Mouse (Mus musculus) ES-Bruce4 (cell line): ENCODE measurements at regions not wholly inside any gene's neighbourhood (a gene's known extent, or its start where the extent isn't known, plus 50 kb on each side); places are given as distances from the start of the nearest gene placed in this dataset.

Experiments used
- H3K27ac ChIP-seq: 2 replicates; pipeline ENCODE4 v1.5.1; 2012; ENCODE audit warnings: low read length, inconsistent platforms; ENCODE audit not compliant: insufficient read depth
- H3K27me3 ChIP-seq: 2 replicates; pipeline ENCODE4 v1.6.1; 2012; ENCODE audit warnings: mild to moderate bottlenecking, low read length, inconsistent platforms; ENCODE audit not compliant: control insufficient read depth, poor library complexity, insufficient read depth, severe bottlenecking
- H3K36me3 ChIP-seq: 2 replicates; pipeline ENCODE4 v1.6.1; 2012; ENCODE audit warnings: inconsistent platforms, mild to moderate bottlenecking, low read length, moderate library complexity; ENCODE audit not compliant: control insufficient read depth, poor library complexity, insufficient read depth, severe bottlenecking
- H3K4me1 ChIP-seq: one replicate; pipeline ENCODE4 v1.8.1; 2011; ENCODE audit warnings: low read length; ENCODE audit not compliant: control insufficient read depth, insufficient read depth
- H3K4me3 ChIP-seq: 2 replicates; pipeline ENCODE4 v1.5.1; 2011; ENCODE audit warnings: low read depth, mild to moderate bottlenecking, low read length
- H3K9ac ChIP-seq: 2 replicates; pipeline ENCODE4 v1.6.1; 2012; ENCODE audit warnings: low read depth, mild to moderate bottlenecking, inconsistent platforms; ENCODE audit not compliant: poor library complexity, severe bottlenecking
- H3K9me3 ChIP-seq: replicated peaks from 2 replicates; pipeline ENCODE4 v1.6.1; 2012; ENCODE audit warnings: mild to moderate bottlenecking, low read length, inconsistent platforms; ENCODE audit not compliant: control insufficient read depth, poor library complexity, insufficient read depth, severe bottlenecking
- CTCF ChIP-seq: IDR thresholded peaks from one replicate; pipeline ENCODE4 v1.8.1; 2011; ENCODE audit warnings: low read depth, low read length
- EP300 ChIP-seq: IDR thresholded peaks from 2 replicates; pipeline ENCODE4 v1.6.1; 2011; ENCODE audit warnings: low read depth, low read length; ENCODE audit not compliant: insufficient read depth
- POLR2A ChIP-seq: IDR thresholded peaks from one replicate; pipeline ENCODE4 v1.8.1; 2011; ENCODE audit warnings: low read length; ENCODE audit not compliant: insufficient read depth

DNA sequence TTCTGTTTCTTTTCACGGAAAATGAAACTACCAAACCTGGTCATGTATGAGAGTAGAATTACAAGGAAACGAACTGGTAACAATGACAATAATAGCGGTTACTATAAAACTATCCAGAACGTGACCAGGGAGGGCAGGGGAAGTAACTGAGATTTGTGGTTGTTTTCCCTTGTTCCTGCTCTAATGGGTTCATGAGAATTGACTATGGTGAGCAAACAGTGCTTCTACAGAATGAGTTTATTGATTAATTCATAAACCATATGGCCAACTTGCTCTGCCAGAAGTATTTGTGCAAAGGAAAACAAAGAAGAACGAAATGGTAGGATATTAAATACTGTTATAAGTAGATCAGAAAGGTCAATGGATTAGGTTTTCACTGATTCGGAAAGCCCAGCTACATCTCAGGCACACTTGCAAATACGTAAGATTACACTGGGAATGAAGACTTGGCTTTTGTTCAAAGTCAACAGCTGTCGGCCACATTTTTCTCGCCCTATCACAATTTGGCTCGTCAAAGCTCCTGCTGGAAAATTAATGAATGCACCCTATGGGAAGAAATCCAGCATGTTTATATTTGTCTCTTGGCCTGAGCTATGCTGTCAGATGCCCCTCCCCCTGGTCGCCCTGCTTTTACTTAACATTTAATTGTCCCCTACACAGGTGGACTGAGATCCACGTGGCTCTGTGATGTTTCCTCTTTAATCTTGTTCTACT is 73.6 kb upstream of the Tent5a start:
- Histone ChIP-seq H3K9me3 (no peaks in the 10 kb centered on the region), H3K4me3 (no peak overlapping the region), H3K36me3 (no peaks in the 10 kb centered on the region), H3K9ac (no peak overlapping the region), H3K27me3 (no peaks in the 10 kb centered on the region), H3K4me1 (no peaks in the 10 kb centered on the region), H3K27ac (no peak overlapping the region)
- TF ChIP-seq POLR2A: no peak
- TF ChIP-seq CTCF: no peak
- TF ChIP-seq EP300: no peak

- no peaks in the 10 kb centered on the region for H3K27me3 ChIP-seq
- TF ChIP-seq POLR2A (no peak), CTCF (no peak), EP300 (no peak)
- no peaks in the 10 kb centered on the region for H3K36me3 ChIP-seq
- H3K27ac ChIP-seq: no peak overlapping the region
- no peaks in the 10 kb centered on the region for H3K4me1 ChIP-seq
- H3K9ac ChIP-seq: no peak overlapping the region
- no peaks in the 10 kb centered on the region for H3K9me3 ChIP-seq
- no peak overlapping the region for H3K4me3 ChIP-seq
Observed at GRCm38 (mm10) chr9:85394975-85395374, 67.8 kb upstream of the Tent5a start.

- Histone ChIP-seq H3K9ac (no peak overlapping the region), H3K27me3 (no peaks in the 10 kb centered on the region), H3K36me3 (no peaks in the 10 kb centered on the region), H3K9me3 (no peaks in the 10 kb centered on the region), H3K27ac (no peak overlapping the region), H3K4me1 (no peaks in the 10 kb centered on the region), H3K4me3 (no peak overlapping the region)
- TF ChIP-seq CTCF (no peak), POLR2A (no peak), EP300 (no peak)
Observed at GRCm38 (mm10) chr9:85391283-85391682, 64.1 kb upstream of the Tent5a start.

GRCm38 (mm10) chr9:85388775-85389393 is 61.7 kb upstream of the Tent5a start:
- no peak overlapping the region for H3K4me3 ChIP-seq
- no peaks in the 10 kb centered on the region for H3K27me3 ChIP-seq
- TF ChIP-seq POLR2A (no peak), EP300 (no peak), CTCF (no peak)
- H3K9ac ChIP-seq: no peak overlapping the region
- no peaks in the 10 kb centered on the region for H3K4me1 ChIP-seq
- H3K9me3 ChIP-seq: no peaks in the 10 kb centered on the region
- H3K27ac ChIP-seq: no peak overlapping the region
- no peaks in the 10 kb centered on the region for H3K36me3 ChIP-seq

DNA sequence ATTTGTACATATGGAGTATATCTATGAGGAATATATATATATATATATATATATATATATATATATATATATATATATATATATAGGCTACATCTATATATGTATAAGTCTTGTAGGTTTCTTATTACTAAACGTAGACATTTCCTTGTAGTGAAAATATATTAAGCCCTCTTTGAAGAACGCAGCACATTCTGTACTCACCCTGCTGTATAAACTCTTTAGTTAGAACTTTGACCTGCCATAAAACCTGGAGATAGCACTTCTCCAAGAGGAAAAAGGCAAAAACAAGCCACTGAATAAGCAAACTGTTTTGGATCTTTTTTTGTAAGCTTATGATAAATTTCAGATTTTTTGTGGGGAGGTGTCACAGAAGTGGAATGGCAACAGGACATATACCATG is 55.3 kb upstream of the Tent5a start:
- TF ChIP-seq EP300: no peak
- TF ChIP-seq POLR2A: no peak
- TF ChIP-seq CTCF: no peak
- Histone ChIP-seq H3K9ac (no peak overlapping the region), H3K27ac (no peak overlapping the region), H3K9me3 (no peaks in the 10 kb centered on the region), H3K27me3 (no peaks in the 10 kb centered on the region), H3K4me1 (no peaks in the 10 kb centered on the region), H3K36me3 (no peaks in the 10 kb centered on the region), H3K4me3 (no peak overlapping the region)

DNA sequence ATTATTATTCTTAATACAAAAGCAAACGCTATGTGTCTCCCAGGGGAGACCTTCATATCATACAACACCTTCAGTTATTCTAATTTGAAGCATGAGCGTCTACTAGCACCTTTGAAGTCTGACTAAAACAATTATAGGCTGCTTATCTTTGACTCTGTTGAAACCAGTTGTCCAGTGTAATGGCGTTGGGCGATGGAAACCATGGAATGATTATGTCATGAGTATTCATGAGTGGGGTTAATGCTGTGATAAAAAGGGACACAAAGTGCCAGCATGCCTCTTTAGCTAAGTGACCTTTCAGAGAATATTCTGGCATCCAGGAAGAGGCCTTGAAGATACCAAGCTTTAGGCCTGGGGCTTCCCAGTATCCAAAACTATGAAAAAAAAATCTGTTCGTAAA is 53.6 kb upstream of the Tent5a start:
- Histone ChIP-seq H3K9me3 (no peaks in the 10 kb centered on the region), H3K36me3 (no peaks in the 10 kb centered on the region), H3K27ac (no peak overlapping the region), H3K27me3 (no peaks in the 10 kb centered on the region), H3K4me3 (no peak overlapping the region), H3K4me1 (no peaks in the 10 kb centered on the region), H3K9ac (no peak overlapping the region)
- TF ChIP-seq EP300: no peak
- TF ChIP-seq POLR2A: no peak
- no peak for TF ChIP-seq CTCF
